Mouse (Mus musculus) left cerebral cortex, adult 11 months (tissue): ENCODE measurements at regions not wholly inside any gene's neighbourhood (a gene's known extent, or its start where the extent isn't known, plus 50 kb on each side); places are given as distances from the start of the nearest gene placed in this dataset.

Source experiments
- DNase-seq: peaks from one replicate; pipeline ENCODE4 v3.0.0; 2022; ENCODE audit warnings: low spot score

- no peak for DNase-seq
These were observed 59.4 kb downstream of the 1700001O22Rik start for GRCm38 (mm10) chr2:30743976-30744620.

- DNase-seq, result no peak
These were observed 60.1 kb downstream of the 1700001O22Rik start for GRCm38 (mm10) chr2:30743265-30743846.

GRCm38 (mm10) chr2:30741450-30741849 lies 62.0 kb downstream of the 1700001O22Rik start:
- DNase-seq, result no peak

GRCm38 (mm10) chr2:30737759-30738158 lies 65.7 kb downstream of the 1700001O22Rik start:
- DNase-seq, result no peak

- DNase-seq, result no peak
These were observed 66.8 kb downstream of the 1700001O22Rik start for GRCm38 (mm10) chr2:30736705-30737104.

- DNase-seq, result no peak
These were observed 67.2 kb downstream of the 1700001O22Rik start for GRCm38 (mm10) chr2:30736236-30736635.

- DNase-seq, result no peak
These were observed 69.6 kb downstream of the 1700001O22Rik start for GRCm38 (mm10) chr2:30733853-30734252.

- no peak for DNase-seq
These were observed 71.6 kb downstream of the 1700001O22Rik start for GRCm38 (mm10) chr2:30731832-30732231.

- DNase-seq, result no peak
These were observed 75.5 kb downstream of the 1700001O22Rik start for GRCm38 (mm10) chr2:30727948-30728347.

GRCm38 (mm10) chr2:30725601-30726489 lies 77.6 kb downstream of the 1700001O22Rik start:
- no peak for DNase-seq

GRCm38 (mm10) chr2:30725186-30725585 lies 78.3 kb downstream of the 1700001O22Rik start:
- no peak for DNase-seq

GRCm38 (mm10) chr2:30724521-30724920 lies 78.9 kb downstream of the 1700001O22Rik start:
- no peak for DNase-seq

GRCm38 (mm10) chr2:30723059-30723587 lies 80.3 kb downstream of the 1700001O22Rik start:
- DNase-seq, result no peak

- no peak for DNase-seq
These were observed 81.0 kb downstream of the 1700001O22Rik start for GRCm38 (mm10) chr2:30722263-30723050.

- no peak for DNase-seq
These were observed 81.8 kb downstream of the 1700001O22Rik start for GRCm38 (mm10) chr2:30721473-30722262.

GRCm38 (mm10) chr2:30721048-30721461 lies 82.4 kb downstream of the 1700001O22Rik start:
- DNase-seq, result no peak

GRCm38 (mm10) chr2:30720291-30720690 lies 83.2 kb downstream of the 1700001O22Rik start:
- no peak for DNase-seq

- no peak for DNase-seq
These were observed 83.7 kb downstream of the 1700001O22Rik start for GRCm38 (mm10) chr2:30719611-30720290.

- peak; percentile 83 for DNase-seq
These were observed 84.6 kb downstream of the 1700001O22Rik start for GRCm38 (mm10) chr2:30718741-30719381.

GRCm38 (mm10) chr2:30718329-30718675 lies 85.2 kb downstream of the 1700001O22Rik start:
- peak; percentile 88 for DNase-seq
